In genomic region chr7:56291468-56292115, GRCm38 (mm10) we compare ENCODE assay signal across 9 mouse cellular contexts. TPM values are rescaled to one million over a fixed set of nuclear protein-coding genes. Genes with fewer than 3 reads are reported as not detected.
A peak's percentile ranks its signal among the peaks of the same experiment; 100 is the strongest.
DNase-seq lines count a peak whose midpoint lies in the region; ATAC-seq and TF ChIP-seq lines count a peak whose summit lies in the region.
"Had no signal": no experiment of that assay in that cellular context is flagged by ENCODE, and none has a peak within 500 bp of the region (broad histone marks: within the 10 kb centered on the region; RNA-seq: fewer than 3 reads in every experiment).

No protein-coding gene starts in this region.

- no peak overlapping the region for H3K4me3 ChIP-seq in forebrain, embryonic 12.5 days (replicated peaks)
- no peak overlapping the region for H3K4me3 ChIP-seq in kidney, embryonic 14.5 days (ENCODE audit: low read length)
- H3K4me3 ChIP-seq in liver, postnatal 0 days (ENCODE audit: low read depth, low read length) = no peak overlapping the region

- peak; percentile 68 for TF ChIP-seq CTCF in liver, postnatal 0 days (IDR thresholded peaks at IDR 0.05; ENCODE audit: low read depth)

- H3K4me2 ChIP-seq in forebrain, embryonic 12.5 days = no peak overlapping the region
- no peak overlapping the region for H3K4me2 ChIP-seq in kidney, embryonic 14.5 days (replicated peaks; ENCODE audit: low read depth, low read length)
- no peak overlapping the region for H3K4me2 ChIP-seq in liver, postnatal 0 days (ENCODE audit: low read depth, low read length)

- no peaks in the 10 kb centered on the region for H3K36me3 ChIP-seq in forebrain, embryonic 12.5 days (replicated peaks)
- H3K36me3 ChIP-seq in kidney, embryonic 14.5 days (ENCODE audit: control insufficient read depth, insufficient read depth, low read length) = no peaks in the 10 kb centered on the region
- no peaks in the 10 kb centered on the region for H3K36me3 ChIP-seq in liver, postnatal 0 days (replicated peaks; ENCODE audit: insufficient read depth, low read length)

- H3K27ac ChIP-seq in forebrain, embryonic 12.5 days = no peak overlapping the region
- no peak overlapping the region for H3K27ac ChIP-seq in kidney, embryonic 14.5 days (ENCODE audit: low read depth, low read length)
- no peak overlapping the region for H3K27ac ChIP-seq in liver, postnatal 0 days (ENCODE audit: low read depth)

- no peaks in the 10 kb centered on the region for H3K4me1 ChIP-seq in forebrain, embryonic 12.5 days
- H3K4me1 ChIP-seq in kidney, embryonic 14.5 days (ENCODE audit: control insufficient read depth, insufficient read depth, low read length) = no peaks in the 10 kb centered on the region
- no peaks in the 10 kb centered on the region for H3K4me1 ChIP-seq in liver, postnatal 0 days (ENCODE audit: insufficient read depth)

- 44% methylated on average over 6 of the region's 6 CpGs for WGBS in forebrain, embryonic 12.5 days
- WGBS in kidney, embryonic 14.5 days = 47% methylated on average over 6 of the region's 6 CpGs
- 35% methylated on average over 6 of the region's 6 CpGs for WGBS in liver, postnatal 0 days (ENCODE audit: insufficient replicate concordance)

- H3K9me3 ChIP-seq in forebrain, embryonic 12.5 days = no peaks in the 10 kb centered on the region
- H3K9me3 ChIP-seq in kidney, embryonic 14.5 days (ENCODE audit: control insufficient read depth, low read length) = no peaks in the 10 kb centered on the region
- H3K9me3 ChIP-seq in liver, postnatal 0 days (ENCODE audit: low read length) = no peaks in the 10 kb centered on the region

- H3K27me3 ChIP-seq in forebrain, embryonic 12.5 days = no peaks in the 10 kb centered on the region
- H3K27me3 ChIP-seq in kidney, embryonic 14.5 days (ENCODE audit: control insufficient read depth, insufficient read depth, low read length) = no peaks in the 10 kb centered on the region
- no peaks in the 10 kb centered on the region for H3K27me3 ChIP-seq in liver, postnatal 0 days (ENCODE audit: insufficient read depth, low read length)

- peak; percentile 78 for ATAC-seq in forebrain, embryonic 12.5 days (ENCODE audit: low FRiP score)
- peak; percentile 71; the same call in 1 of the 2 replicates for ATAC-seq in kidney, embryonic 14.5 days (ENCODE audit: low FRiP score, low TSS enrichment)
- ATAC-seq in liver, postnatal 0 days = no peak
- no peak for ATAC-seq in erythroblast, adult 5-6 weeks (replicated peaks; ENCODE audit: low FRiP score, poor library complexity, severe bottlenecking)

- no peak for TF ChIP-seq EP300 in liver, postnatal 0 days (IDR thresholded peaks at IDR 0.05; ENCODE audit: low read depth)

- H3K9ac ChIP-seq in forebrain, embryonic 12.5 days = no peak overlapping the region
- no peak overlapping the region for H3K9ac ChIP-seq in kidney, embryonic 14.5 days (ENCODE audit: low read depth, low read length)
- H3K9ac ChIP-seq in liver, postnatal 0 days (replicated peaks) = no peak overlapping the region

- peak; percentile 62 for DNase-seq in urinary bladder, postnatal 25 days (ENCODE audit: low spot score)
- DNase-seq in urinary bladder, postnatal 10 days (ENCODE audit: low spot score) = no peak
- peak; percentile 11 for DNase-seq in c-Kit-negative CD71-positive TER-119-positive erythroid progenitor cells, embryonic 14.5 days (ENCODE audit: low read depth, low spot score)
- peak; percentile 47 for DNase-seq in liver, postnatal 0 days
- DNase-seq in retina, postnatal 7 days (ENCODE audit: low read depth, low spot score) = peak; percentile 37

RNA-seq across cellular contexts. Expression of gene Oca2, which starts 52.0 kb away (rescaled TPM):
- 0.09 and 0.15 TPM in 2 replicates for polyA plus RNA-seq in forebrain, embryonic 12.5 days (2016; fragmentation: Nextera tagmentation; extraction: Ambion mirVana)
- polyA plus RNA-seq in kidney, embryonic 14.5 days (2014; fragmentation: Nextera tagmentation; extraction: Ambion mirVana) = not detected in 2 replicates
- polyA plus RNA-seq in liver, postnatal 0 days (2015; fragmentation: Nextera tagmentation; extraction: Ambion mirVana) = not detected in 2 replicates
- total RNA-seq in erythroblast, adult 5-6 weeks (2015; ENCODE audit: low replicate concordance) = not detected in 2 replicates
- not detected in 2 replicates for total RNA-seq in erythroblast, adult 5-6 weeks (2017; ENCODE audit: low replicate concordance)
- total RNA-seq: hematopoietic stem cell, adult 5-6 weeks had no signal

Comparison
In these comparisons a context has a peak if more than half of its experiments do, and no peak if none do; other contexts are left out.
1. ATAC-seq: peak in forebrain, embryonic 12.5 days (single experiment) and kidney, embryonic 14.5 days (single experiment); none in liver, postnatal 0 days (single experiment) and erythroblast, adult 5-6 weeks (single experiment).